In genomic region chr12:9839198-9839845, GRCm38 (mm10) we compare ENCODE assay signal across 20 mouse cellular contexts.
A peak's percentile ranks its signal among the peaks of the same experiment; 100 is the strongest.
DNase-seq lines count a peak whose midpoint lies in the region; ATAC-seq and TF ChIP-seq lines count a peak whose summit lies in the region.
"Had no signal": no experiment of that assay in that cellular context is flagged by ENCODE, and none has a peak within 500 bp of the region (broad histone marks: within the 10 kb centered on the region; RNA-seq: fewer than 3 reads in every experiment).

No protein-coding gene starts in this region.

- intact Hi-C loops in left cerebral cortex, postnatal 4 days (cut with DNase I), result no loop called here

- peak overlapping the region; percentile 65; the same call in 1 of the 2 replicates for H3K27ac ChIP-seq in lung, embryonic 14.5 days (ENCODE audit: low read depth)
- H3K27ac ChIP-seq: embryonic facial prominence, embryonic 15.5 days; forebrain, embryonic 12.5 days; heart, embryonic 13.5 days; hindbrain, embryonic 15.5 days had no signal

- TF ChIP-seq CTCF in lung, embryonic 14.5 days (IDR thresholded peaks at IDR 0.05; ENCODE audit: low read depth), result no peak

- no peaks in the 10 kb centered on the region for H3K27me3 ChIP-seq in lung, embryonic 14.5 days (ENCODE audit: insufficient read depth, low read length)
- H3K27me3 ChIP-seq: embryonic facial prominence, embryonic 15.5 days; forebrain, embryonic 12.5 days; heart, embryonic 13.5 days; hindbrain, embryonic 15.5 days had no signal

- H3K9me3 ChIP-seq in lung, embryonic 14.5 days (ENCODE audit: low read depth, low read length), result no peaks in the 10 kb centered on the region
- H3K9me3 ChIP-seq: embryonic facial prominence, embryonic 15.5 days; forebrain, embryonic 12.5 days; heart, embryonic 13.5 days; hindbrain, embryonic 15.5 days had no signal

- no peak overlapping the region for H3K4me3 ChIP-seq in lung, embryonic 14.5 days (ENCODE audit: low read depth, low read length)
- H3K4me3 ChIP-seq: embryonic facial prominence, embryonic 15.5 days; forebrain, embryonic 12.5 days; heart, embryonic 13.5 days; hindbrain, embryonic 15.5 days had no signal

- no peak for ATAC-seq in lung, embryonic 14.5 days (ENCODE audit: insufficient read depth)
- ATAC-seq: forebrain, embryonic 16.5 days; intestine, postnatal 0 days had no signal

- no peaks in the 10 kb centered on the region for H3K36me3 ChIP-seq in lung, embryonic 14.5 days (ENCODE audit: insufficient read depth)
- H3K36me3 ChIP-seq: embryonic facial prominence, embryonic 15.5 days; forebrain, embryonic 12.5 days; heart, embryonic 13.5 days; hindbrain, embryonic 15.5 days had no signal

- peaks cover 6% of the 10 kb centered on the region; the same call in 1 of the 2 replicates for H3K4me1 ChIP-seq in lung, embryonic 14.5 days (ENCODE audit: insufficient read depth)
- H3K4me1 ChIP-seq: embryonic facial prominence, embryonic 15.5 days; forebrain, embryonic 12.5 days; heart, embryonic 13.5 days; hindbrain, embryonic 15.5 days had no signal

- WGBS in lung, embryonic 14.5 days, result 55% methylated on average over 5 of the region's 5 CpGs

- no peak for DNase-seq in lung, embryonic 14.5 days
- no peak for DNase-seq in lung, postnatal 36 days
- peak; percentile 98 for DNase-seq in 3T3-L1 (ENCODE audit: low read depth, low spot score)
- DNase-seq in NIH3T3 (ENCODE audit: low read depth), result peak; percentile 85
- DNase-seq in fibroblast of lung, adult 2 months (ENCODE audit: low read depth), result peak; percentile 58
- DNase-seq in left cerebral cortex, postnatal 4 days, result no peak
- DNase-seq in embryo, embryonic 11 days, result no peak
- DNase-seq: adrenal gland, adult 8-10 months; adrenal gland, postnatal 36 days; B cell, adult 2 months; cerebellum, adult 2 months; cerebellum, postnatal 14 days; gastrocnemius, postnatal 14 days; heart, postnatal 36 days had no signal

- H3K9ac ChIP-seq in lung, embryonic 14.5 days, result no peak overlapping the region
- H3K9ac ChIP-seq: embryonic facial prominence, embryonic 15.5 days; forebrain, embryonic 12.5 days; heart, embryonic 13.5 days; hindbrain, embryonic 15.5 days had no signal

- no peak overlapping the region for H3K4me2 ChIP-seq in lung, embryonic 14.5 days
- H3K4me2 ChIP-seq: embryonic facial prominence, embryonic 15.5 days; forebrain, embryonic 12.5 days; heart, embryonic 13.5 days; hindbrain, embryonic 15.5 days had no signal

Comparison
In these comparisons a context has a peak if more than half of its experiments do, and no peak if none do; other contexts are left out.
1. DNase-seq: peak in 3T3-L1 (single experiment), NIH3T3 (single experiment) and fibroblast of lung, adult 2 months (single experiment); none in lung, embryonic 14.5 days (single experiment), lung, postnatal 36 days (single experiment), left cerebral cortex, postnatal 4 days (single experiment) and embryo, embryonic 11 days (single experiment).